Mouse (Mus musculus) adrenal gland, adult 2 months (tissue): ENCODE data around the gene Cdh4. TPM values are rescaled to one million over a fixed set of nuclear protein-coding genes. Genes with fewer than 3 reads are reported as not detected.

Source experiments
- DNase-seq: peaks from one replicate; pipeline ENCODE4 v3.0.0; 2021
- polyA plus RNA-seq: library from polyadenylated mRNA; depleted of rRNA; stranded (reverse); fragments of >200 nt; gene quantifications from 2 replicates; pipeline ENCODE4 v1.2.3, GENCODE M21; 2012
- total RNA-seq, 2 experiments: library from RNA; stranded (reverse); gene quantifications; 2 replicates each; pipeline ENCODE4 v1.2.3; 2021

The Cdh4 gene
- total and polyA plus RNA-seq, 3 experiments = 2.8 to 5.0 (median 3.3) TPM

- no peak for DNase-seq
These were observed 239.2 kb downstream of the Cdh4 start for GRCm38 (mm10) chr2:179681386-179681785.

DNA sequence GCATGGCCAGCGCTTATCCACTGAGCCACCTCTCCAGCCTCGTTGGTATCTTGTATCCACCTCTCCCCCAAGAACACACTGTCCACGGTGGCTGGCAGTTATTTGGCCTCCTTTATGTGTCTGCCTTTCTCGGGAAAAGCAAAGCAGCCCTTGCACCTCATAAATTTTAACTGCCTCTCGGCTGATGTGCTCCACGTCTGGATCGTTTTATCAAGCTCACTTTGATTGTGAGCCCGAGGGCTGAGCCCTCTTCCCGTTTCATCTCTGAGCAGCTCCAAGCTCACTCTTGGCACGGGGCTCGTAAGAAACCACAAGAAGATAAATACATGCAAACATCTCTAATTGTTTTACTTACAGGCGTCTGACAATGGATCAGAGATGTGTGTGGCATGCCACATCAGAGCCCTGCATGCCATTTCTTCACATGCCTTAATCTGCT lies 245.0 kb downstream of the Cdh4 start:
- DNase-seq = no peak

DNA sequence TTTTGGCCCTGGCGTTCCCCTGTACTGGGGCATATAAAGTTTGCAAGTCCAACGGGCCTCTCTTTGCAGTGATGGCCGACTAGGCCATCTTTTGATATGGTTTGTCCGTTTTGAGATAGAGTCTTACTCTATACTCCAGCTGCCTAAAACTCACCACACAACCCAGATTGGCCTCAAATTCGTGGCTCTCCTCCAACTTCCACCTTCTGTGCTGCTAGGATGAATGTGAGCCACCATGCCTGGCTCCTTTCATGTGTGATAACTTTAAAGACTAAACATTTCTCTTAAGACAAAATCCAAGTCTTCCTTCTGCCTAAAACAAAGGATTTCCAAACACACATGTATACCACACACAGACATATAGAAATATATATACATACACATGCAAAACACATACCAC lies 246.7 kb downstream of the Cdh4 start:
- DNase-seq = no peak

DNA sequence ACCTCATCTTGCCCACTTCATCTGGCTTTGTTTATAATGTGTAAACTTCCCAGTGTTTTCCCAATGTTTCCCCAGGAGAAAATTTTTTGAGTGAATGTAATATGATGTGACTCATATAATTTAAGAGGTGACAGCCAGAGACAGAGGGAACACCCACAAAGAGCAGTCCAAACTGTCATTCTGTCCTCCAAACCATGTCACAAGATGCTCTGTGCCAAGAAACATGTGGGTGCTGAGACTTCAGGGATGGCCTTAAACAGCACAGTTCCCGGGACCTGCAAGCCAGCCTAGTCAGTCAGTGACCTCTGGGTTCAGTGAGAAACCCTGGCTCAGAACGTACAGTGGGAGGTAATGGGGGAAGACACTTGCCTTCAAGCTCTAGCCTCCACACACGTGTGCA lies 247.5 kb downstream of the Cdh4 start:
- peak; percentile 24 for DNase-seq

DNA sequence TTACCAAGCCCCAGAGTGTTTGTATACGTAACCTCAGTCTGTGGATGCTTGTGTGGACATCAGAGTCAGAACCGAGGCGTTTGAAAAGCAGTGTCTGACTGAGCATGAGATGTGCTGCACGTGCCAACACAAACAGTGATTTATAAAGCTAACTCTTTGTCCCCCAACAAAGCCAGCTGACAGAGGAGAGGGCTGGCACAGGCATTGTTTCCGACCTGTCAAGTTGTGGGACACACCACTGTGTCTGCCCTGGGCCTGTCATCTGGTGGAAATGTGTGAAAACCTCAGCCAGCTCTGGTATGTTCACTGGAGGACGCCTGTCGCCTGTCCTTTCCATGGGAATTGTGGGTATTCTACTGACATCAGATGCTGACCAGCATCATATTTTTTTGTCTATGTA lies 248.3 kb downstream of the Cdh4 start:
- no peak for DNase-seq

- DNase-seq = no peak
These were observed 252.7 kb downstream of the Cdh4 start for GRCm38 (mm10) chr2:179694936-179695335.

DNA sequence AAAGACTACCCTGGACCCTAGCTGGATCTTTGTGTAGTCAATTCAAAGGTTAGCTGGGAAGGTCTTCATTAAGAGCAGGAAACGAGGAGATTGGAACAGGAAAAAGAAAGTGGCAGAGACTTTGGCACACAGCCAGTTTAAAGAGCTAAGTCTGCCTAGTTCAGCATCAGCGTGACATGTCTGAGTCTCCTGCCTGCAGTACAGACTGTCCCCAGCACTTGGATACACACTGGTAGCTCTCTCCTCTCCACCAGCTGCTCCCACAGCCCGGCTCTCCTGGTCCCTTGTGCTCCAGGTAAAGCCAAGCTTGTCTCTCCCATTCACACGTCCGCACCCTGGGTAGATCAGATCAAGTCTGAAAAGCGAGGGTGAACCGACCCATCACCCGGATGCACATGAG lies 255.4 kb downstream of the Cdh4 start:
- no peak for DNase-seq

DNA sequence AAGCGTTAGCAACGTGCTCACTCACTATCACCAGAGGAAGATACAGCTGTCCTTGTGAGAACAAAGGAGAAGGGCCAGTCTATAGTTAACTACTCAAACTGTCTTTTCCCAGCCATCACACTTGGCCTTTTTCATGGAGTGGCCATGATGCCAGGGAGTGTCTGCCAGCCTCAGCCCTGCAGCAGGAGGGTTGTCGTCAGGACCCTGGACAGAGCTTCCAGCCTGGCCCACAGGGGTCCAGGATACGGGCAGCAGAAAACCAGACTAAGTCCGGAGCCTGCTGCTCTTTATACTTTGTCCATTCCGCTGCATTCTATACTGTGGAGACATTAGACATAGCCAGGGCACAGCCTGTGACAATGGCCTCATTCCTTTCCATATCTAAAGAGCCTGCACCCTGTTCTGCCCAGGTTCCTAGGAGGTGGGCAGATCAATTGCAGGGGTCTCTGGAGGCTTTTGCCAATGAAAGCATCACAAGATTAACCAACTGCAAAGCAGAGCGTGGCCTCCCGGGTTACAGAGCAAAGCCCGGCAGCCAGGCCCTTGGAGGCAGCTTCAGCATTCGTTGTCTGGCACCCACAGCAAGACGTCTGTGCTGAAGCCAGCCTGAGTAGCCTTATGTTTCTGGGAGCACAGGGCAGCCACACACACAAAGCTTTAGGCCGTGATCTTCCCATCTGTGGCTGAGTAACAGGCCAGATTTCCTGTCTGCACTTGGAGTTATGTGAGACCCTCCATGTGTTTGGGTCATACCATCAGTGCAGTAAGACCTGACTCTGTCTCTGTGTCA lies 256.2 kb downstream of the Cdh4 start:
- DNase-seq = no peak

DNA sequence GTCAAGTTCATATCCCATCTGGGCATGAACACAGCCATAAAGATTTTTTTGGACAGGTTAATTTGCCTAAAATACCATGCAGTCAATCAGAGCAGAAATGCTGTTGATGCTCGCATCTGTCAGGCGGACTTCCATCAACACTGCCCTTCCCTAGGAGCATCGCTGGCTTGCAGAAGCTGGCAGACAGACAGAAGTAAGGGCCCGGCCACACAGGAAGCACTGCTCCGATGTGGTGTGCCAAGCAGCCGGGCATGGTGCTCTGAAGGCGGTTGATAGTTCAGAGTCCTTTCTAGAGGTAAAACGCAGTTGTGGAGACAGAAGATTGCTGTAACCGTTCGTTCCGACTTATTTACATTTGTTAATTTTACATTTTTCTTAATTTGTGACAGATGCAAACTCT lies 262.8 kb downstream of the Cdh4 start:
- DNase-seq = no peak

DNA sequence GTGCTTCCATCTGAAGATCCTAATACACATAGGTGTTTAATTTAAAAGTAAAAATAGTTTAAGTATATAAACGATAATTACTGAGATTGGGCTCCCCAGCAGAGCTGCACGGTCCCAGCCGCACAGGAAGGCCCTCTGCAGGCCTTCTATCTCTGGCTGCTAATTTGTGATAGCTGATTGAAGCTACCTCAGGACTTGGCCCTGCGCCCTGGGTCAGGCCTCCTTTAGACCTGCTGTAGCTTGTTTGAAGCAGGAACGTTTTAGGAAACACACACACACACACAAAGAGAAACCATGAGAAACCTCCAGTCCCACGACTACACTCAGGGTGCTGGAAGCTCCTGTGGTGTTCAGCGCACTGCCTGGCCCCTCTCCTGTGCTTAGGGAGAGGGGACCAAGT lies 263.2 kb downstream of the Cdh4 start:
- DNase-seq = no peak

GRCm38 (mm10) chr2:179706616-179707015 lies 264.4 kb downstream of the Cdh4 start:
- no peak for DNase-seq

DNA sequence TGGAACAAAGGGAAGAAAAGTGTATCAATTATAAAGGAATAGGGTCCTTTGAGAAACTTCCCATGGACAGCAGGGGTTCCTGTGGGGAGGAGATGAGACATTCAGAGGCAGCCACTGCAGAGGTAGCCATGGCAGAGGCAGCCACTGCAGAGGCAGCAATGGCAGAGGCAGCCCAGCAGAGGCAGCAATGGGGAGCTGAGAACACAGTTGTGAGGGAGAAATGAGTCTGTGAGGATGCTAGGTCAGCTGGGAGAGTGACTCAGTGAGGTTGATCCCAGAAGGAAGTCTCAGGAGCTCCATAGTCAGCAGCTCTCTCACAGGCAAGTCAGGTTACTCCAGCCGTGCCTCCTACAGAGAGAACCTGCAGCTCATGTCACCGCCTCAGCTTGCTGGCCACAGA lies 266.9 kb downstream of the Cdh4 start:
- no peak for DNase-seq

- DNase-seq = no peak
These were observed 270.5 kb downstream of the Cdh4 start for GRCm38 (mm10) chr2:179712690-179713089.

- DNase-seq = no peak
These were observed 271.1 kb downstream of the Cdh4 start for GRCm38 (mm10) chr2:179713326-179713725.

DNA sequence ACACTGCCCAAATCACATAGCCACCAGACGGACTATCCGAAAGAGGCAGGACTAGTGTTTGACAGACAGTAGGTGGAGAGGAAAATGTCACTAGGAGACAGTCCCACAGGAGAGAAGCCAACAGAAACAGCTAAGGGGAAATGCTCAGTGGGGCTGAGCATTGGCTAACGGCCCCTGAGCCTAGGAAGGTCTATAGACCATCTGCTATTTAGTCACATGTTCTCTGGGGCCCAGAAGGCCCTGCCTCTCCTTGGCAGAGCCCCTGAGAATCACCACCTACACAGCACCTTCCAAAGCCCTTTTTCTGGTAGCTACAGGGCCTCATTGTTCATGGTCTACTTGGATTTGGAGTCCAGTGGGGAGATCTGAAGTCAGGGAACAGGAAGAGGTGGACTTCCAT lies 271.9 kb downstream of the Cdh4 start:
- DNase-seq = no peak

- DNase-seq = no peak
These were observed 273.1 kb downstream of the Cdh4 start for GRCm38 (mm10) chr2:179715375-179715774.

GRCm38 (mm10) chr2:179720366-179720765 lies 278.1 kb downstream of the Cdh4 start:
- DNase-seq = no peak

DNA sequence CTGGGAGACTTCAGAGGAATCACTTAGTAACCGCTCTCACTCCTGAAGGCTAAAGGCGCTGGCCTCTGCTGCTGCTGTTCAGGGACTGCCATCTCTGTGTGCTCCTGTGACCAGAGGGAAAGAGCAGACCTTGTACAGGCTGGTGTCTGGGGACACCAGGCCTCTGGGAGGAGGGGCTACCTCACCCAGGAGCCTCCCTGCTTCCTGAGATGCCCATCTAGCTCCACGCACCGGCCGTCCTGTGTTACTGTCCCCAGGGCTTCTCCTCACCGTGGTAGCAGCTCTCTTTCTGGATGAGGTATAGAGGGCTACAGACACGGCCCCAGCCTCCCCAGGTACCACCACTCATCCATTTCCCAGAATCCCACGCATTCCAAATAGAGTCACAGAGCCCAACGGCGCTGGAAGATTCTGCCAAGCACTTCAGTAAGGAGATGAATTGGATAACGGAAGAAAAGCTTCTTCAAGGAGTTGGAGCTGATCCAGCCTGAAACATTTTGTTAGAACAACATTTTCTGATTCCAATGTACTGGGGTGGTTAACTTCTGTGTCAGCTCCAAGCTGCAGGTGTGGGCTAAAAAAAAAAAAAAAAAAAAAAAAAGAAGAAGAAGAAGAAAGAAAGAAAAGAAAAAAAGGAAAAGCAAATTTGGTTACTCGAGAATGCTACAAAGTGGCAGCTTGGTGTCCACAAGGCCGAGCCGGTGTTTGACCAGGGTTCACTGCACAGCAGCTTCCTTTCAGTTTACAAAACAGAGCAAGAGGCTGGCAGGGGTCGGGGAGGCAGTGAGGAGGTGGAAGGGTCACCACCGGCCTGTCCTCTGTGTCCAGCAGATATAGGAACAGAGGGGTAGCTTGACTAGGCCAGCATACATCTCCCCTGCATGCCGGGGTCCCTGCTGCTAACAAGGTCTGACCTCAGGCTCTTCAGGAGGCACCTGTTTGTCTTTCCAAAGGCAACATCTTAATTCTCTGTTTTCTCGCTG lies 279.6 kb downstream of the Cdh4 start:
- no peak for DNase-seq

- DNase-seq = no peak
These were observed 280.6 kb downstream of the Cdh4 start for GRCm38 (mm10) chr2:179722776-179723386.

- no peak for DNase-seq
These were observed 281.2 kb downstream of the Cdh4 start for GRCm38 (mm10) chr2:179723401-179723800.

GRCm38 (mm10) chr2:179729002-179729401 lies 286.8 kb downstream of the Cdh4 start:
- DNase-seq = no peak

DNA sequence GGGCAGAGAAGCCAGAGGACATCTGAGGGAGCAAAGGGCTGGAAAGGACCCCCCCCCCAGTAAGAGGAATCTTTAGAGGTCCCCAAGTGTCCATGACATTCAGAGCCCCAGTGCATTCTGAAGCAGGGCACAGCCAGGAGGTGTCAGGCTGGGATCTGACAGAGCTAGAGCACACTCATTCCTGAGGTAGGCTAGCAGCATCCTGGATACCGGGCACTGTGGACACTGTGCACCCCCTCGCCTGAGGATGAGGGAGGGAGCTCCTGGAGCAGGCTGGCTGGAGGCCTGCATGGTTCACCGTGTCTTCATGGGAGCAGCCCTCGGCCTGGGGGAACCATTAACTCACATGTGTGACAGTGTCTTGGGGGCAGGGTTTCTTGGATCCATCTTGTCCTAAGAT lies 287.6 kb downstream of the Cdh4 start:
- DNase-seq = no peak
